Mouse (Mus musculus): ENCODE results near the gene Spata7. TPM values are rescaled to one million over a fixed set of nuclear protein-coding genes. Genes with fewer than 3 reads are reported as not detected.

The Spata7 gene
- total RNA-seq, 1 experiment from 2014 or later: 2.2 TPM

Other genes with a start within 250 kb of the Spata7 start
- gene Kcnk10, start 49.8 kb upstream of the Spata7 start, total RNA-seq (2017): 0.98 and 2.1 TPM in 2 replicates
- 3.3 and 3.4 TPM in 2 replicates for gene Ptpn21, start 109.2 kb downstream of the Spata7 start, total RNA-seq (2017)
- 93.1 and 104 TPM in 2 replicates for gene Zc3h14, start 118.8 kb downstream of the Spata7 start, total RNA-seq (2017)

Measured in neutrophil, adult 5-6 weeks (primary cell).